Mouse (Mus musculus) midbrain, embryonic 11.5 days (tissue): ENCODE data around the gene Mettl7b. TPM values are rescaled to one million over a fixed set of nuclear protein-coding genes. Genes with fewer than 3 reads are reported as not detected.
"Not testable (repeated sequence)": the region's sequence is repeated elsewhere in the genome, so short reads cannot be mapped to it uniquely, and the experiment has no call there.

Source experiments
- ATAC-seq: fragments of 200-750 bp; cut with Nextera tagmentation; 2 replicates; pipeline ENCODE4 v1.8.0; 2017; ENCODE audit warnings: moderate TSS enrichment, moderate library complexity; ENCODE audit not compliant: low FRiP score
- DNase-seq: peaks from one replicate; pipeline ENCODE4 v3.0.0; 2015; ENCODE audit warnings: low spot score; ENCODE audit errors: missing footprints
- H3K27ac ChIP-seq: fragments of 300-500 bp; sonication (generic); 2 replicates; pipeline ENCODE4 v1.5.1; 2014; ENCODE audit warnings: low read depth, low read length
- H3K27me3 ChIP-seq: fragments of 300-500 bp; sonication (generic); 2 replicates; pipeline ENCODE4 v1.6.1; 2014; ENCODE audit warnings: mild to moderate bottlenecking, low read length, moderate library complexity, mixed read lengths; ENCODE audit not compliant: control insufficient read depth, insufficient read depth
- H3K36me3 ChIP-seq: fragments of 300-500 bp; sonication (generic); 2 replicates; pipeline ENCODE4 v1.6.1; 2014; ENCODE audit warnings: mild to moderate bottlenecking, low read length, moderate library complexity, mixed read lengths; ENCODE audit not compliant: control insufficient read depth, insufficient read depth
- H3K4me1 ChIP-seq: fragments of 300-500 bp; sonication (generic); 2 replicates; pipeline ENCODE4 v1.6.1; 2014; ENCODE audit warnings: low read length; ENCODE audit not compliant: control insufficient read depth, insufficient read depth
- H3K4me2 ChIP-seq: fragments of 300-500 bp; sonication (generic); 2 replicates; pipeline ENCODE4 v1.6.1; 2014; ENCODE audit warnings: mild to moderate bottlenecking, moderate library complexity
- H3K4me3 ChIP-seq: fragments of 300-500 bp; sonication (generic); 2 replicates; pipeline ENCODE4 v1.5.1; 2014; ENCODE audit warnings: low read depth, low read length
- H3K9ac ChIP-seq: fragments of 300-500 bp; sonication (generic); 2 replicates; pipeline ENCODE4 v1.6.1; 2014; ENCODE audit warnings: low read length
- H3K9me3 ChIP-seq: fragments of 300-500 bp; sonication (generic); 2 replicates; pipeline ENCODE4 v1.6.1; 2016; ENCODE audit warnings: low read length; ENCODE audit not compliant: control insufficient read depth
- WGBS: fragments of 180-500 bp; shearing (Covaris S2); extraction: QIAGEN DNeasy Blood & Tissue Kit; methylation state at CpG from one replicate; pipeline ENCODE4 v1.1.7; 2014; 5-methylcytosine and 5-hydroxymethylcytosine counted together
- polyA plus RNA-seq: library from polyadenylated mRNA; unstranded; fragments of >200 nt; fragmentation: Nextera tagmentation; extraction: Ambion mirVana; gene quantifications from 2 replicates; pipeline ENCODE4 v1.2.1, GENCODE M21; 2014

The Mettl7b gene
- polyA plus RNA-seq = not detected in 2 replicates

DNA sequence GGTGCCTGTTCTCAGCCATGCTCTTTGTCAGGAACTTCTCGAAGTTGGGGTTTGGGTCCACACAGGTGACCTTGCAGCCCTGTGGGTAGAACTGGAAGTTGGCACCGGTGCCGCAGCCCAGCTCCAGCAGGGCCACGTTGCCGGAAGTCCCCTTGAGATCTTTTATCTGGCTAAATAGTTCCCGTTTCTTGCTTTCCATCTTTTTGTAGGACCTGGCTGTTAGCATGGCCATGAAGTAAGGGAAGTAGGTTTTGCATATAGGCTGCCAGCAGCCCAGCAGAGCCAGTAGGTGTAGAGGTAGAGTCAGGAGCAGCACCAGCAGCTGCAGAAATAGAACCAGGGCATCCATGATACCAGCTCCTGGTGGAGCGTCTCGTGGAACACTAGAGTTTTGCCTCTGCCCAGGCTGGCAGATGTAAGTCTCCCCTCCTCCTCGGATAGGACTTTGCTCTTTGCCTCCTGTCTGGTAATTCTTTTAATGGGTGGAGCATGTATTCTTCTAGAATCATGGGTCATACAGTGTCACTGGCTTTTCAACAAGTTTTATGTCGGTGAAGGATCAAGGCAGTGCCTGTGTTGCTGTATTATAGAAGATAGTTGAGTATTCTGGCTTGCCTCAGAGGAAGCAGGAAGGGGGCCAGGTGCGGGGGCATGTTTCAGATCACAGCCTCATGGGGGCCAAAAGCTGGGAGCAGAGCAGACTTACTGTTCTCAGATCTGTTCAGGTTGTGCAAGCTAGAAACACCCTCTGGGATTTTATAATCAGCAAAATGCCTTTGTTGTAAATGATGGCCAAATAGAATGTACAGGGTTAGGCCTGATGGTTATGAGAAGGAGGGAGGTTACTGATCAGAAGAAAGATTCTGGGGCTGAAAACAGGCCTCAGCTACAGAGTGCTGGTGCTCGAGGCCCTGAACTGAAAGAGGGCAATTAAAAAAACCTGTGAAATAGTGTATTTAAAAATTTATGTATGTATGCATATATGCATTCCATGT, at the start of gene Mettl7b:
Gene Mettl7b, minus strand, starts transcription at position 399 of the 995 bp plus-strand sequence.
- H3K9ac ChIP-seq = no peak within 1 kb of the TSS
- ATAC-seq = no peak
- H3K4me3 ChIP-seq = no peak within 1 kb of the TSS
- no peak within 1 kb of the TSS for H3K4me2 ChIP-seq
- DNase-seq = no peak
- no peaks in the 10 kb centered on the region for H3K27me3 ChIP-seq
- no peaks in the 10 kb centered on the region for H3K9me3 ChIP-seq
- WGBS = 87% methylated on average over 12 of the region's 12 CpGs
- no peak within 1 kb of the TSS for H3K27ac ChIP-seq
- no peaks in the 10 kb centered on the region for H3K4me1 ChIP-seq
- H3K36me3 ChIP-seq = no peaks in the 10 kb centered on the region

DNA sequence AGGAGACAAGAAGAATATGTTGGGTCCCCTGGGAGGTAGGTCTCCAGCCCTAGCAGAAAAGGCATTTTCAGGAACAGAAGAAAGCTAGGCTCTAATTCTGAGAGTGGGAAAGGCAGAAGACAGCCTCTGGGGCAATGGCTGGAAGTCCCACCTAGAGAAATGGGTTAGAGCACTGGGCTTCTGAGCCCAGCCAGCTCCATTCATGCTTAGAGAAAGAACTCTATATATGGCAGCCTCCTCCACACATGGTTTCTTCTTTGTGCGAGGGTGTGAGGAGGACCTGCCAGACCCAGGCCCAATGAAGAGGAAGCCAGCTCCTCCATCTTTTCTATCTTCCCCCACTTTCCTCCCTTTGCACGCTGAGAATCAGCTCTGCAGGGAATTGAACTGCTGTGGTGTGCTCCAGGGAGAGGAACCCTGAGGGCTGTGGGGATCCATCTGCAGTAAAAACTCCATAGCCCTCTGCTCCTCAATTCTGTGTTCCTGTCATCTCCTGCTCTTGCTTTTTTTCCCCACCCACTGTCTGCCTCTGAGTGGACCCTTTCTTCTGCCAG, 49.6 kb upstream of the Mettl7b start, which contains the start of gene Olfr763:
Gene Olfr763, plus strand, starts transcription at position 504 of the 554 bp plus-strand sequence.
- Histone ChIP-seq H3K4me1 (no peaks in the 10 kb centered on the region), H3K27ac (no peak within 1 kb of the TSS), H3K36me3 (no peaks in the 10 kb centered on the region), H3K9ac (no peak within 1 kb of the TSS), H3K4me2 (no peak within 1 kb of the TSS), H3K4me3 (no peak within 1 kb of the TSS), H3K27me3 (no peaks in the 10 kb centered on the region), H3K9me3 (no peaks in the 10 kb centered on the region; the same call in 1 of the 2 replicates)
- DNase-seq = no peak
- no peak for ATAC-seq
- 78% methylated on average over 2 of the region's 2 CpGs for WGBS

GRCm38 (mm10) chr10:129004032-129004920, 43.5 kb upstream of the Mettl7b start:
- H3K36me3 ChIP-seq = no peaks in the 10 kb centered on the region
- H3K27ac ChIP-seq = no peak overlapping the region
- H3K9ac ChIP-seq = no peak overlapping the region
- ATAC-seq (no peak), DNase-seq (no peak)
- no peak overlapping the region for H3K4me2 ChIP-seq
- H3K9me3 ChIP-seq = no peaks in the 10 kb centered on the region; the same call in 1 of the 2 replicates
- H3K4me1 ChIP-seq = no peaks in the 10 kb centered on the region
- no peak overlapping the region for H3K4me3 ChIP-seq
- no peaks in the 10 kb centered on the region for H3K27me3 ChIP-seq
- 69% methylated on average over 14 of the region's 14 CpGs for WGBS

DNA sequence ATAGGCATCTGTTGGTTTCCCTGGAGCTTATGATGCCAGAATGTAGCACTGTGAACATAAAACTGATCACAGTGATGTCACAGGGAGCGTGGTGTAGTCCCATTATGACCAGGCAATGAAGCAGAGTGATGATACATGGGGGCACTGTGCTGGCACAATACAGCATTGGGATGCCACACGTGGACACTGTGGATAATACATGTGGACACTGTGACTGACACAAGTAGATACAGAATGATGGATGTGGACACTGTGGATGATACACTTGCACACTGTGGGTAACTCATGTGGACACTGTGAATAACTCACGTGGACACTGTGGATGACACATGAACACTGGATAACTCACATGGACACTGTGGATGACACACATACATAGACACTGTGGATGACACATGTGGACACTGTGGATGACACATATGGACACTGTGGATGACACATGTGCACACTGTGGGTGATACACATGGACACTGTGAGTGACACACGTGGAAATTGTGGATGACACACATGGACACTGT, 35.8 kb upstream of the Mettl7b start:
- ATAC-seq = peak; percentile 35; the same call in 1 of the 2 replicates
- H3K4me1 ChIP-seq = no peaks in the 10 kb centered on the region
- no peaks in the 10 kb centered on the region for H3K9me3 ChIP-seq
- no peaks in the 10 kb centered on the region for H3K36me3 ChIP-seq
- H3K9ac ChIP-seq = no peak overlapping the region
- no peak for DNase-seq
- no peak overlapping the region for H3K27ac ChIP-seq
- H3K4me2 ChIP-seq = no peak overlapping the region
- no peaks in the 10 kb centered on the region for H3K27me3 ChIP-seq
- WGBS = 80% methylated on average over 4 of the region's 4 CpGs
- H3K4me3 ChIP-seq = no peak overlapping the region

GRCm38 (mm10) chr10:128995796-128996195, 35.0 kb upstream of the Mettl7b start:
- no peaks in the 10 kb centered on the region for H3K36me3 ChIP-seq
- no peak overlapping the region for H3K9ac ChIP-seq
- 100% methylated on average over 1 of the region's 1 CpGs for WGBS
- DNase-seq (no peak), ATAC-seq (no peak)
- H3K27ac ChIP-seq = no peak overlapping the region
- no peak overlapping the region for H3K4me2 ChIP-seq
- no peaks in the 10 kb centered on the region for H3K9me3 ChIP-seq
- no peak overlapping the region for H3K4me3 ChIP-seq
- no peaks in the 10 kb centered on the region for H3K4me1 ChIP-seq
- H3K27me3 ChIP-seq = no peaks in the 10 kb centered on the region

GRCm38 (mm10) chr10:128990994-128991393, 30.2 kb upstream of the Mettl7b start:
- Histone ChIP-seq H3K4me2 (no peak overlapping the region), H3K4me3 (no peak overlapping the region), H3K27ac (no peak overlapping the region), H3K36me3 (no peaks in the 10 kb centered on the region), H3K9me3 (no peaks in the 10 kb centered on the region), H3K27me3 (no peaks in the 10 kb centered on the region), H3K4me1 (no peaks in the 10 kb centered on the region), H3K9ac (no peak overlapping the region)
- DNase-seq (no peak), ATAC-seq (no peak)

- H3K36me3 ChIP-seq, H3K4me1 ChIP-seq, H3K9me3 ChIP-seq, DNase-seq, H3K4me3 ChIP-seq, H3K9ac ChIP-seq, H3K27ac ChIP-seq, H3K27me3 ChIP-seq, H3K4me2 ChIP-seq: not testable (repeated sequence)
- 0 out of 2 replicates have a peak, but pooled peaks have one; percentile 24 for ATAC-seq
- 69% methylated on average over 7 of the region's 10 CpGs for WGBS
Observed at GRCm38 (mm10) chr10:128990129-128990850, 29.5 kb upstream of the Mettl7b start.

DNA sequence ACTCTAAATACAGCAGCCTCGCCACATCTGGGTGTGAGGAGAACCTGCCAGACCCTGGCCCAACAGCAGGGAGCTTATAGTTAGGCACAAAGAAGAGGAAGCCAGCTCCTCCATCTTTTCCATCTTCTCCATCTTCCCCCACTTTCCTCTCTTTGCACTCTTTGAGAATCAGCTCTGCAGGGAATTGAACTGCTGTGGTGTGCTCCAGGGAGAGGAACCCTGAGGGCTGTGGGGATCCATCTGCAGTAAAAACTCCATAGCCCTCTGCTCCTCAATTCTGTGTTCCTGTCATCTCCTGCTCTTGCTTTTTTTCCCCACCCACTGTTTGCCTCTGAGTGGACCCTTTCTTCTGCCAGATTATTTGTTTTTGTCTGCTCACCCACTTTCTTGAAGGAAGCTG, 28.3 kb upstream of the Mettl7b start, which contains the start of gene Olfr9:
Gene Olfr9, plus strand, starts transcription at position 301 of the 400 bp plus-strand sequence.
- H3K36me3 ChIP-seq, DNase-seq, H3K27ac ChIP-seq, H3K4me1 ChIP-seq, ATAC-seq, H3K9ac ChIP-seq, H3K27me3 ChIP-seq, H3K9me3 ChIP-seq, H3K4me3 ChIP-seq, H3K4me2 ChIP-seq: not testable (repeated sequence)
- WGBS = 90% methylated on average over 1 of the region's 1 CpGs
